Mouse (Mus musculus) ES-CJ7 (cell line): ENCODE data around the gene Smoc2.

Experiments
- DNase-seq: peaks from one replicate; pipeline ENCODE4 v3.0.0; 2011; ENCODE audit warnings: low read depth, low spot score

Gene Smoc2

GRCm38 (mm10) chr17:14412460-14412859 lies 133.2 kb downstream of the Smoc2 start:
- no peak for DNase-seq

GRCm38 (mm10) chr17:14414511-14414910 lies 135.2 kb downstream of the Smoc2 start:
- no peak for DNase-seq

GRCm38 (mm10) chr17:14420460-14421046 lies 141.2 kb downstream of the Smoc2 start:
- no peak for DNase-seq

- DNase-seq: no peak
Measured at GRCm38 (mm10) chr17:14426481-14426880, 147.2 kb downstream of the Smoc2 start.

GRCm38 (mm10) chr17:14434717-14435116 lies 155.4 kb downstream of the Smoc2 start:
- no peak for DNase-seq

- DNase-seq: no peak
Measured at GRCm38 (mm10) chr17:14445611-14446010, 166.3 kb downstream of the Smoc2 start.

- no peak for DNase-seq
Measured at GRCm38 (mm10) chr17:14447275-14447674, 168.0 kb downstream of the Smoc2 start.
